Mouse (Mus musculus): ENCODE data around the gene Tyrobp.

DNA sequence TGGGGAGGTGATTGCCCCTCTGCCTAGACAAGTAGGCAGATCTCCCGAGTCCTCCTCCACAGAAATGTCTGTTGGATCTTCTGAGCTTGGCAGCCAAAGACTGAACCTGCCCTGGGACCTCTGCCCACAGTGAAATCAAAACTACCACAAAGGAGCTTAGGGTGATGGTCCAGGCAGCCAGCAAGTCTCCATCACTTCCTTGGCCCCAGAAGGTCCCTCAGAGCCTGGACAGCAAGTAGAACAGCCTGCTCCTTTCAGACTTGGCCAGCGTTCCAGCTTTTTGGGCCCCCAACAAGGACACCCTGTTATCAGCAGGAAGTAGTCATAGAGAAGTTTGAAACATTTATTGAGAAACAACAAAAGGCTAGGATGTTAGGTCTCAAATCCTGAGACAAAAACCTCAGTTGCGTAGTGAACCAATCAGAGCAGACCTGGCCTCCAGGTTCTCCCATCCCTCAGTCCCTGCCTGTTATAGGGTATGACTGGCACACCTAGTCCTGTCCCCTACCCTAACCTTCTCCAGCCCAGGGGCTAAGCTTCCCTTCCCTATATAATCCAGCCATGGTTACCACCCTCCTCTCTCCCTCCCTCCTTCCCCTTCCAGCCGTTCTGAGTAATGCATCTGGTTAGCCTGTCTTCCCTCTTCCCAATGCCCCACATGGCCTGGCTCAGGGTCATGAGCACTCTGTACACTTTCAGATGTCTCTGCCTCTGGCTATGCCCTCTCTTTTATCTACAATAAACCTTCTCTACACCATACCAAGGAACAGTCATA, 20.6 kb upstream of the Tyrobp start:
- TF ChIP-seq CTCF (IDR thresholded peaks at IDR 0.05; ENCODE audit: borderline replicate concordance, insufficient read depth, low read length) (no peak), POLR2A (IDR thresholded peaks at IDR 0.05; ENCODE audit: low read depth, low read length) (no peak)

All from embryonic fibroblast, embryonic 13.5 days (primary cell).